Mouse (Mus musculus) cerebellum, adult (tissue): ENCODE measurements at regions not wholly inside any gene's neighbourhood (a gene's known extent, or its start where the extent isn't known, plus 50 kb on each side); places are given as distances from the start of the nearest gene placed in this dataset.

Experiments used
- ATAC-seq: cut with Nextera tagmentation; 2 replicates; pipeline ENCODE4 v1.9.2; 2017; ENCODE audit warnings: mild to moderate bottlenecking, moderate library complexity, mixed read lengths; ENCODE audit not compliant: insufficient number of reproducible peaks, low FRiP score, low TSS enrichment

DNA sequence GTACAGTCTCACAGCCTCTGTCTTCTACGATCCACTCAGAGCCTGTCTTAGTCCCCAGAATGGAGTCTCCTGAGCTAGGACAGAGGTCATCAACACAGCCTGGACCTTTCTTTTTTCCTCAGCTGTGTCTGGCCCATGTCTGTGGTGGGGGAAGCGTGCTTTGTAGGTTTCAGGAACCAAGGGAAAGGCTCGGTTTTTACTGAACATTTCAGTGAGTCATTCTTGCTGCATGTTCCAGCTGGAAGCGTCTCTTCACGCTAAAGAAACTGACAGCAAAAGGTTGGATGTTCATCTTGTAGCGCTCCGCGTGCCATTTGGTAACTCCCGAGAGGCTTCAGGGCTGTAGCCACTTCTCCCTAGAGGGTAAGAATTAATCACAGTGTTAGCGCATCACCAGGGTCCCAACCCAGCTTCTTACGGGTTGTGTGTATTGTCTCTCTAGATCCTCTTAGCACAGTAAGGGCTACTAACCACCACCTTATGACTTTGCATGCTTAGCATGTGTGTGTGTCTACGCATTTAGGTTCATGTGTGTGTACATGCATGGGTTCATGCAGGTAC, 280.2 kb downstream of the Gm49356 start:
- ATAC-seq = no peak

GRCm38 (mm10) chr15:59169831-59170230, 280.7 kb downstream of the Gm49356 start:
- no peak for ATAC-seq

- ATAC-seq = no peak
These were observed 282.0 kb downstream of the Gm49356 start for GRCm38 (mm10) chr15:59171120-59171519.

DNA sequence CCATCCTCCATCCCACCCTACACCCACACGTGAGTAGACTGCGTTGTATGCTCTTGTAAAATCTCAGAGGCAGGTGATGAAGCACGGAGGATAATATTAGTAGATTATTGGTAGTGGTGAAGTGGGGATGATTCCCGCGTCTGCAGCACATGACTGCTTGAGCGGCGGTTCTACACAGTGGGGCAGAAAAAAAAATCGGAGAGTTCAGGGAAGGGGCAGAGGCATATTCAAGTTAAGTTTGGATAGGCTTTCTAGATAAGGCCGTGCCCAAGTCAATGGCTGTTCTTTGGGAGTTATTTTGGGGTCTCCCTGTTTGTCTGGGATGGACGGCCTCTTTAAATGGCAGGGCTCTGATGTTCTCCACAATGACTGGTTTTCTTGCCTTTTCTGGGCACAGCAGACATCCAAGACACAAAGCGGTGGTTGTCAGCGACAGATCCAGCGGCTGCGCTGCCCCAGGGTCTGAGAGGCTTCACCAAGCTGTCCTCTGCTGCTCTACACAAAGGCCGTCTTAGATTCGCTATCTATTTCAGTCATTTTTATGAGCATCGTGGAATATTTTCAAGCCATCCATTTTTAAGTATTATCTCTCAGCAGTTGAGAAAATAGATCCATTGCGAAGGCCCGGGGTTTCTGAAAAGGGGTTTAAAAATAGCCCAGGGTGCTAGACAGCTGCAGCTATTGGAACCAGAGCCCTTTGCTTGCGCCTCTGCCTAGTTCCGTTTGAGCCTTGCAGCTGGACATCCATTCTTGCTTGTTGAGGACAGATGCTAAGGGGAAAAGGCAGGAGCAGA, 284.6 kb downstream of the Gm49356 start:
- ATAC-seq = no peak

DNA sequence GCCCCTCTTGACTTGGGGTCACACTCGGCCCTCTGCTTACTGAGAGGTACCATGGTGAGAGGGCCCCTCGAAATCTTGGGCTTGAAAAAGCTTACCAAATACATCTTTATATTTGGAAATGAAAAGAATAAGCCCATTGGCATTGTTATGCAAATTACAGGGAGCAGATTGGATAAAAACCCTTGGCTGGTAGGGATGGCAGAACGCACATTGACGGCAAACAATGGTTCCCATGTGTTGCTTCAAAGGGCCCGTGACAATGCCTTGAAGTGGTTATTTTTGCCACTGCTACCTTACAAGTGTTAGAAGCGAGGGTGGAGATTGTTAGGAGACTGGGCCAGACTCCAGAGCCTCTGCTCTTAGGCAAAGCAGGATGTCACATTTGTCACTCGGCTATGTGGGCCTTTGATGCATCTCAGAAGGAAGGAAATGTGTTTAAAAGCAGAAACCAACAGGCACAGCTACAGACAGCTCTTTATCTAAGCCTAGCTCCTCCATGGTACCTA, 285.2 kb downstream of the Gm49356 start:
- ATAC-seq = no peak

DNA sequence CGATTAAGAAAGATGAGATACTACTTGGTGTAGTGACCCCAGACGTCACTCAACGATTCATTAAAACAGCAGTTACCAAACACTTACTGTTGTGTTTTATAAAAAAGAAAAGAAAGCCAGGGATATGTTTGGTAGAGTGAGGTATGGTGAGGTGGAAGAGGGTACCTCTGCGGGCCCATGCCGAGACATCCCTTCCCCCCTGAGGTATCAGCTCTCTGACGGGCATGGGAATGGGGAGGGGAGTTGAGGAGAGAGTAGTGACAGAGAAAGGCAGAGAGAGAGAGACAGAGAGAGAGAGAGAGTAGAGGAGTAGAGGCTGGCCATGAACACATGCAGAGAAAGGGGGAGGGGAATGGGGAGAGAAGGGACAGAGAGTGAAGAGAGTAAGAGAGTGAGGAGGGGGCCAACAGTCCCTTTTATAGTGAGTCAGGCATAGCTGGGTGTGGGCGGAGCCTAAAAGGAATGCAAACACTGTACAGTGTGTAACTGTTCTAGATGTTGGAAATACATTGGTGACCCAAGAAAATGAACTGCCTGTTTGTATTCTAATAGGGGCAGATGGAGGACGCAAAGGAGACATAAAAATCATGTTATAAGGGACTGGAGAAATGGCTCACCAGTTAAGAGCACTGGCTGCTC, 285.9 kb downstream of the Gm49356 start:
- no peak for ATAC-seq

DNA sequence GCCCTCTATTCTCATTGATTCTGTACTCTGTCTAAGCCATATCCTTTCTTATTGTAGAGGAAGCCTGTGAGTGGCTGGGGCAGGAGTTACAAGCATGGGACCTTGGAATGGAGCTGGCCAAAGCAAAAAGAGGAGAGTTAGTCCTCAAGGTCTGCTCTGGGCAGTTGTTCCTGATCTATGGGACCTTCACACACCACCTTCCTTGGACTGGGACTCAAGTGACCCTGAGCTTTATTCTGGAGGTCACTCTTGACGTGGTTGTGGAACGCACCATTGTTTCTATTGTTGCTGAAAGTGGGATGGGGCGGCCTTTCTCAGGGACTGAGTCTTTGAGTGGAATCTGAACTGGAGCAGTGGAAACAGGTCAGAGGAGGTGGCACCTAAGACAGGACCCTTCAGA, 291.0 kb downstream of the Gm49356 start:
- no peak for ATAC-seq

- no peak for ATAC-seq
These were observed 295.4 kb downstream of the Gm49356 start for GRCm38 (mm10) chr15:59184461-59184860.

DNA sequence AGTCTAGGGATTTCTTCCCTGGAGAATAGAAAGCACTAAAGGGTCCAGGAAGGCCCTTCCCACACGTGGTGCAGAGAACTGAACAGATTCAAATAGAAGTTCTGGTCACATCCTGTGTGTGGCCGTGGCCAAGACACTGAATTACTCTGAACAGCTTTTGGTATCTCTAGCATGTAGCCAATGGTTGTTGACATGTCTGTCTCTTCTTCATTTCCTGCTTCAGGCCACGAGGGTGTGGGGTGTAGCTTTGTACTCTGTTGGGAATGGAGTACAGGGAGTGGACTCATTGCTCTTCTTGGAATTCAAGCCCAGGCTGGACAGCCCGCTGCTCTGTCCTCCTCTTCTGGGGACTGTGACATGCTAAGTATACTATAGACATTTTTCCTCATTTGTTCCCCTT, 298.5 kb downstream of the Gm49356 start:
- no peak for ATAC-seq

DNA sequence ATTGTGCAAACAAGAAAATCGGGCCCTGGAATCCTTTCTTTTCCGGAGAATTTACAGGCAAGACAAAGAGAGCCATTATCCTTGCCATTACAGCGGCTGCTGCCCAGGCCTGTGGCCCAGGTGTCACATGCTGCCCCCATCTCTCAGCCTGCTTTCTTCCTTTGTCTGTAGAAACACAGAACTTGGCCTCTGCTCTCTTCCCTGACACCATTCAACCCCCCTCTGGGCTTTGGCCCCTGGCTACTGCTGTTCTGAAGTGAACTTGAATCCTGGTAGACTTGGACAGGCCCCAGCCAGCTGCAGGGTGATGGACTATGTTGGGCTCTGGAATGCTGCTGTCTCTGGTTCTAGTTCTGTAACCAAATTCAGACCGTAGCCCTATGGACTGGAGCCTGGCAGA, 299.3 kb downstream of the Gm49356 start:
- no peak for ATAC-seq

- ATAC-seq = no peak
These were observed 301.4 kb downstream of the Gm49356 start for GRCm38 (mm10) chr15:59190511-59190910.

GRCm38 (mm10) chr15:59194421-59194820, 305.3 kb downstream of the Gm49356 start:
- ATAC-seq = peak; percentile 97

DNA sequence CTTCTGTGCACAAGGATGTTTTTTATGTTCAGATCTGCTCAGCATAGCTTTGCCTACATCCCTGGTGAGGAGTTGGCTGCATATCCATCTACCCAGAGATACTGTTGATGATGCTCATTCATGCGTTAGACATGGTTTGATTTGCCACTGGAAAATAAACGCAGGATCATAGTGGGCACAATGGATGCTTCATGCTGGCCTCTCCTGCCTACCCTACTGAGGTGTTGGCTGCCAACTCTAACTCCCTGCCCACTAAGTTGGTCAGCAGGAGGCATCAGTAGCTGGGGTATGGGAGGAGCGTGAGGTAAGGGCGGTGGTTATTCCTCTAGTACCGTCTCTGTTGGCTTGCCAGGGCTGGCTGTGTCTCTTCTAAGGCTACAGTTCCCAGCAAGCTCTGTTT, 307.3 kb downstream of the Gm49356 start:
- no peak for ATAC-seq

- ATAC-seq = no peak
These were observed 308.6 kb downstream of the Gm49356 start for GRCm38 (mm10) chr15:59197455-59198391.

GRCm38 (mm10) chr15:59201386-59201785, 312.3 kb downstream of the Gm49356 start:
- no peak for ATAC-seq

DNA sequence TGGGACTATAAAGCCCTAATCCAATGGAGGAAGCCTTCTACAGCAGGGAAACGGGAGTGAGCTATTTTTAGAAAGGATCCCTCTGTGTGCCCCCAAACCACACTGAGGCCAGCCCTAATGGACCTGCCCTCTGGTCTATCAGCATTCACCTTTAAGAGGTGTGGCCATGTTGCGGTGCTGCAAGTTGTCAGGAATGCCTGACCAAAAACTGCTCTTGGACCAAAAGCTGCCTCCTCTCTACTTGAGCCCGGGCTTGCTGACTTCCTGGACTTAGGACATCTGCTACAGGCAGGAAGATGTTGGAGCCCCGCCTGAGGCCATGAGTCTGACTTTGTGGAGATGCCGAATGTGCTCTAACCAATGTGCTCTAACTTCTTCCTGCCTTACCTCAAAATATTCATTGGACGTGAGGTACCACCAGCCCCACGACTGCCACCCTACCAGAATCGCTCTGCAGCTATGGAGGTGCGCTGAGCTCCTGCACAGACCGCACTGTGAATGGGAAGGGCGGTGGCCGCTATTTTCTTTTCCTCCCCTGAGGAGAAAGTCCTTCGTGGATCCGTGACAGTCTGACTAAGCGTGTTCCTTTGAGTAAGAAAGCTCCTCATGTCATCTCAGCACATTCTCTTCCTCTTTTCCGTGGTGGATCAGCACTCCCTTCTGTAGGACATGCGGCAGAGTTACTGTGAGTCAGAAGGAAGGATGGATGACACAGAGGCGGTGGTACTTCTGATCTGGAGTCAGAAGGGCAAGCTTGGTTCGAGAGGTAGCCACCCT, 313.0 kb downstream of the Gm49356 start:
- no peak for ATAC-seq

- ATAC-seq = no peak
These were observed 314.2 kb downstream of the Gm49356 start for GRCm38 (mm10) chr15:59203097-59203849.

DNA sequence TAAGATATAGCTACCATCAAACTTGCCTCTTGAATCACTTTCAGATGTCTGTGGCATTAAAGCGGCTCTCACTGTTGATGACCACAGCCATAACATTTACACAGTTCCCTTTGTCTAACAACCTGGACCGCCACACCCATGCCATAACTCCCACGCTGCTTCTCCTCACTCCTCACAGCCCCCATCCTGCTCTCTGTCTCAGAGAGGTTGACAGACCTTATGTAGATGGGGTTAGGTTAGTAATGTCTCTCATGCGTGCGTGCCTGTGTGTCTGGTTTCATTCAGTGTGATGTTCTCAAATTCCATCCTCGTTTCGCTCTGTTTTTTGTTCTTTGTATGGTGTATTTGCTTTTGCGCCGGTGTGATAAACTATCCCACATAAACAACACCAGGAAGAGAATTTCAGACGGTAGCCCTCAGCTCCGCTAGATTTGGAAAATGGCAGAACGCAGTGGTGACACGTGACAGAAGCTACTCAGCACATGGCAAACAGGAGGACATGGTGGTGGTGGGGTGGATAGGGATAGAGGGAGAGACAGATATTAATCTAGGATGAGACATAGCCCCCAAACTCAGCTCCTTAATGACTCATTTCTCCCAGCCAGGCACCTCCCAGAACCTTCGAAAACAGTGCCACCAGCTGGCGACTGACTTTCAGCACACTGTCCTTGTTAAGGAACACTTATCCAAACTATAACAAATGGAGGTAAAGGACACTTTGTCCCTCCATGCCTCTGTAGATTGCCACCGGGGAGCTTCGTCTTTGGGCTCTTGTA, 314.9 kb downstream of the Gm49356 start:
- ATAC-seq = no peak
